17 mouse cellular contexts compared by ENCODE assay signal in the genomic region with DNA sequence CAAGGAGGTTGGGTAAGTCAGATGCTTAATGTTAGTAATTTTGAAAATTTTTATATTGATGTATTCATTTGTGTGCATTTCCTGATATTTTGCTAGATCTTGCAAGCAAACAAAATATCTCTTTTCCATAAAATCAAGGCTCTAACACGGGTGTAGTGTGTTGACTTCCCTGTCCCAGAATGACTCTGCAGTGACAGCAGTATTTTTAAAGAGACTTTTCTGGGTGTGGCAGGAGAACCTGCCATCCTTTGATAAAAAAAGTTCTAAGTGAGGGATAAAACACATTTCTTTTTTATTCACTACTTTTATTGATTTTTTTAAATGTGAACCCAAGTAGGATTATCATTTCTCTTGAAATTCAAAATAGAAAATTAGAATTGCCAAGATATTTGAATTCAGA.
"Had no signal": no experiment of that assay in that cellular context is flagged by ENCODE, and none has a peak within 500 bp of the region (broad histone marks: within the 10 kb centered on the region; RNA-seq: fewer than 3 reads in every experiment).

No protein-coding gene starts in this region.

- H3K27ac ChIP-seq: intestine, embryonic 15.5 days; kidney, embryonic 15.5 days; limb, embryonic 15.5 days; midbrain, embryonic 10.5 days; neural tube, embryonic 12.5 days; stomach, embryonic 15.5 days had no signal

- H3K27me3 ChIP-seq: intestine, embryonic 15.5 days; kidney, embryonic 15.5 days; limb, embryonic 15.5 days; neural tube, embryonic 12.5 days; stomach, embryonic 15.5 days had no signal

- H3K4me3 ChIP-seq: intestine, embryonic 15.5 days; kidney, embryonic 15.5 days; limb, embryonic 15.5 days; midbrain, embryonic 10.5 days; myocyte; neural tube, embryonic 12.5 days; stomach, embryonic 15.5 days had no signal

- DNase-seq: kidney, adult 18-20 months; kidney, postnatal 25 days; layer of hippocampus, adult 9-11 months; layer of hippocampus, postnatal 36 days; lung, embryonic 14.5 days; lung, postnatal 14 days; midbrain, embryonic 14.5 days; spleen, adult 18-20 months; thymus, adult 2 months; thymus, postnatal 25 days had no signal

- H3K9me3 ChIP-seq: intestine, embryonic 15.5 days; kidney, embryonic 15.5 days; limb, embryonic 15.5 days; midbrain, embryonic 10.5 days; neural tube, embryonic 12.5 days; stomach, embryonic 15.5 days had no signal

- H3K4me2 ChIP-seq: intestine, embryonic 15.5 days; kidney, embryonic 15.5 days; limb, embryonic 15.5 days; lung, embryonic 14.5 days; neural tube, embryonic 12.5 days; stomach, embryonic 15.5 days had no signal

- ATAC-seq: intestine, embryonic 15.5 days had no signal

- H3K36me3 ChIP-seq: intestine, embryonic 15.5 days; kidney, embryonic 15.5 days; limb, embryonic 15.5 days; midbrain, embryonic 10.5 days; neural tube, embryonic 12.5 days; stomach, embryonic 15.5 days had no signal

- H3K9ac ChIP-seq: intestine, embryonic 15.5 days; kidney, embryonic 15.5 days; limb, embryonic 15.5 days; lung, embryonic 14.5 days; neural tube, embryonic 12.5 days; stomach, embryonic 15.5 days had no signal

- H3K4me1 ChIP-seq: stomach, embryonic 15.5 days had no signal
